ENCODE assay signal across 8 mouse cellular contexts in genomic region chr8:72723651-72724001, GRCm38 (mm10). TPM values are rescaled to one million over a fixed set of nuclear protein-coding genes. Genes with fewer than 3 reads are reported as not detected.
DNase-seq lines count a peak whose midpoint lies in the region; ATAC-seq and TF ChIP-seq lines count a peak whose summit lies in the region.

No protein-coding gene starts in this region.

- H3K27me3 ChIP-seq in Patski, result no peaks in the 10 kb centered on the region
- H3K27me3 ChIP-seq in hindbrain, embryonic 16.5 days (replicated peaks; ENCODE audit: control insufficient read depth, insufficient read depth, low read length), result no peaks in the 10 kb centered on the region
- no peaks in the 10 kb centered on the region for H3K27me3 ChIP-seq in liver, embryonic 14.5 days (ENCODE audit: control insufficient read depth, insufficient read depth, low read length)
- H3K27me3 ChIP-seq in neural tube, embryonic 12.5 days (replicated peaks), result no peaks in the 10 kb centered on the region

- H3K4me1 ChIP-seq in hindbrain, embryonic 16.5 days (ENCODE audit: control insufficient read depth, insufficient read depth, low read depth, low read length), result peaks cover 18% of the 10 kb centered on the region
- peaks cover 2 to 4% of the 10 kb centered on the region in 2 experiments; a peak in 2 of 4 replicates for H3K4me1 ChIP-seq in liver, embryonic 14.5 days (replicated peaks; ENCODE audit: control insufficient read depth in 2 of 2, insufficient read depth in 2 of 2, low read length in 1 of 2)
- peaks cover 11% of the 10 kb centered on the region for H3K4me1 ChIP-seq in neural tube, embryonic 12.5 days

- WGBS in hindbrain, embryonic 16.5 days, result 1% methylated on average over 30 of the region's 30 CpGs
- WGBS in liver, embryonic 14.5 days (ENCODE audit: insufficient replicate concordance), result under 1% methylated on average over 30 of the region's 30 CpGs
- WGBS in neural tube, embryonic 12.5 days, result under 1% methylated on average over 30 of the region's 30 CpGs

- no peak for TF ChIP-seq CTCF in layer of hippocampus, adult 2 months (conservative IDR thresholded peaks at IDR 0.05)
- TF ChIP-seq CTCF in Patski (IDR thresholded peaks at IDR 0.05), result no peak
- no peak for TF ChIP-seq CTCF in liver, embryonic 14.5 days (IDR thresholded peaks at IDR 0.05; ENCODE audit: low read depth)

- POLR2A ChIA-PET in Patski (lab: Charles Lee), result no interaction called here

- in situ Hi-C loops in Patski (cut with MboI; ENCODE audit: low pct_unique_long_range_greater_than_20kb), result no loop called here

- peak overlapping the region; percentile 82 for H3K4me3 ChIP-seq in layer of hippocampus, adult 2 months
- H3K4me3 ChIP-seq in hindbrain, embryonic 16.5 days (ENCODE audit: low read length), result peak overlapping the region; percentile 69
- H3K4me3 ChIP-seq in liver, embryonic 14.5 days (ENCODE audit: insufficient read depth in 1 of 2, low read depth in 2 of 2, low read length in 2 of 2), result peak overlapping the region; percentile 71 to 91
- peak overlapping the region; percentile 99 for H3K4me3 ChIP-seq in neural tube, embryonic 12.5 days

- peak; percentile 52 for ATAC-seq in Patski
- ATAC-seq in erythroid progenitor cell, adult 5-6 weeks (replicated peaks; ENCODE audit: low FRiP score, poor library complexity, severe bottlenecking), result peak; percentile 41
- peak; percentile 35 for ATAC-seq in hindbrain, embryonic 16.5 days
- peak; percentile 43; the same call in 1 of the 2 replicates for ATAC-seq in liver, embryonic 14.5 days (ENCODE audit: insufficient read depth)
- peak; percentile 46 for ATAC-seq in neural tube, embryonic 12.5 days (ENCODE audit: low FRiP score, low read depth)
- no peak for ATAC-seq in activated CD4-positive, CD25-positive, alpha-beta regulatory T cell, adult 4 months

- peak overlapping the region; percentile 88 for H3K9ac ChIP-seq in hindbrain, embryonic 16.5 days (ENCODE audit: low read depth, low read length)
- peak overlapping the region; percentile 80 for H3K9ac ChIP-seq in liver, embryonic 14.5 days (replicated peaks)
- H3K9ac ChIP-seq in neural tube, embryonic 12.5 days, result peak overlapping the region; percentile 95

- CTCF ChIA-PET in Patski (lab: Charles Lee), result no interaction called here

- TF ChIP-seq EP300 in liver, embryonic 14.5 days (IDR thresholded peaks at IDR 0.05; ENCODE audit: low read depth), result no peak

- H3K4me2 ChIP-seq in hindbrain, embryonic 16.5 days (ENCODE audit: low read length), result peak overlapping the region; percentile 63
- H3K4me2 ChIP-seq in liver, embryonic 14.5 days (ENCODE audit: low read depth), result peak overlapping the region; percentile 73
- peak overlapping the region; percentile 96 for H3K4me2 ChIP-seq in neural tube, embryonic 12.5 days (replicated peaks)

- DNase-seq in layer of hippocampus, adult 2 months (ENCODE audit: low spot score in 2 of 2), result no peak
- DNase-seq in layer of hippocampus, adult 9-10 months (ENCODE audit: low spot score), result no peak
- no peak for DNase-seq in Patski (ENCODE audit: low read depth, low spot score)
- no peak for DNase-seq in liver, embryonic 14.5 days (ENCODE audit: low read depth in 3 of 3, low spot score in 3 of 3)

- H3K27ac ChIP-seq in layer of hippocampus, adult 2 months, result peak overlapping the region; percentile 94
- no peak overlapping the region for H3K27ac ChIP-seq in hindbrain, embryonic 16.5 days (ENCODE audit: low read depth, low read length)
- no peak overlapping the region for H3K27ac ChIP-seq in liver, embryonic 14.5 days
- H3K27ac ChIP-seq in neural tube, embryonic 12.5 days, result no peak overlapping the region

- peaks cover 32% of the 10 kb centered on the region for H3K36me3 ChIP-seq in hindbrain, embryonic 16.5 days (ENCODE audit: control insufficient read depth, insufficient read depth, low read length)
- H3K36me3 ChIP-seq in liver, embryonic 14.5 days (replicated peaks; ENCODE audit: control insufficient read depth, insufficient read depth, low read depth), result peaks cover 2% of the 10 kb centered on the region
- H3K36me3 ChIP-seq in neural tube, embryonic 12.5 days, result peaks cover 41% of the 10 kb centered on the region

- H3K9me3 ChIP-seq in hindbrain, embryonic 16.5 days (ENCODE audit: control insufficient read depth, low read length), result no peaks in the 10 kb centered on the region
- no peaks in the 10 kb centered on the region for H3K9me3 ChIP-seq in liver, embryonic 14.5 days (ENCODE audit: control insufficient read depth, low read length)
- no peaks in the 10 kb centered on the region for H3K9me3 ChIP-seq in neural tube, embryonic 12.5 days

RNA-seq across cellular contexts. Expression of gene Sin3b, which starts 0.5 kb away (rescaled TPM):
- total RNA-seq in layer of hippocampus, adult 2 months (2021), result 100 to 1,000 TPM; 171 to 181 TPM
- 194 TPM for polyA plus RNA-seq in Patski (2021)
- total RNA-seq in erythroid progenitor cell, adult 5-6 weeks (2015; ENCODE audit: low replicate concordance), result 13.8 and 26.3 TPM in 2 replicates
- 19.5 and 34.8 TPM in 2 replicates for total RNA-seq in erythroid progenitor cell, adult 5-6 weeks (2017; ENCODE audit: low replicate concordance)
- polyA plus RNA-seq in hindbrain, embryonic 16.5 days (2015; fragmentation: Nextera tagmentation; extraction: Ambion mirVana), result 176 and 177 TPM in 2 replicates
- 47.6 and 57.0 TPM in 2 replicates for polyA plus RNA-seq in liver, embryonic 14.5 days (2012; rRNA removed)
- polyA plus RNA-seq in liver, embryonic 14.5 days (2014; fragmentation: Nextera tagmentation; extraction: Ambion mirVana), result 68.7 and 70.3 TPM in 2 replicates
- 142 and 158 TPM in 2 replicates for polyA plus RNA-seq in neural tube, embryonic 12.5 days (2016; fragmentation: Nextera tagmentation; extraction: Ambion mirVana)
- 100 to 1,000 TPM; 115 to 120 TPM for polyA plus RNA-seq in activated CD4-positive, CD25-positive, alpha-beta regulatory T cell, adult 4 months (2017; shearing (Covaris generic))

RNA-seq across cellular contexts. Expression of gene F2rl3, which starts 38.1 kb away (rescaled TPM):
- under 1 TPM; 0.31 to 0.32 TPM for total RNA-seq in layer of hippocampus, adult 2 months (2021)
- polyA plus RNA-seq in Patski (2021), result 0.09 TPM
- not detected in 2 replicates for total RNA-seq in erythroid progenitor cell, adult 5-6 weeks (2015; ENCODE audit: low replicate concordance)
- not detected in 2 replicates for total RNA-seq in erythroid progenitor cell, adult 5-6 weeks (2017; ENCODE audit: low replicate concordance)
- 0.40 and 0.46 TPM in 2 replicates for polyA plus RNA-seq in hindbrain, embryonic 16.5 days (2015; fragmentation: Nextera tagmentation; extraction: Ambion mirVana)
- 3.9 and 5.2 TPM in 2 replicates for polyA plus RNA-seq in liver, embryonic 14.5 days (2012; rRNA removed)
- polyA plus RNA-seq in liver, embryonic 14.5 days (2014; fragmentation: Nextera tagmentation; extraction: Ambion mirVana), result 2.8 and 3.8 TPM in 2 replicates
- 1.1 and 1.2 TPM in 2 replicates for polyA plus RNA-seq in neural tube, embryonic 12.5 days (2016; fragmentation: Nextera tagmentation; extraction: Ambion mirVana)
- 1 to 10 TPM; 8.1 to 10.0 TPM for polyA plus RNA-seq in activated CD4-positive, CD25-positive, alpha-beta regulatory T cell, adult 4 months (2017; shearing (Covaris generic))
